Mouse (Mus musculus): ENCODE data around the gene Spats2l.

- no peak for TF ChIP-seq GABPA (IDR thresholded peaks at IDR 0.05; ENCODE audit: insufficient replicate concordance, low read depth, low read length)
- TF ChIP-seq UBTF (IDR thresholded peaks at IDR 0.05; ENCODE audit: low read depth, low read length) = no peak
- TF ChIP-seq POLR2A (IDR thresholded peaks at IDR 0.05; ENCODE audit: low read depth, low read length) = no peak
- no peak for TF ChIP-seq CTCF (conservative IDR thresholded peaks at IDR 0.05 in 1 of 2, IDR thresholded peaks at IDR 0.05 in 1 of 2; ENCODE audit: low read depth in 2 of 2, low read length in 2 of 2)
- no peak for TF ChIP-seq ZKSCAN1 (IDR thresholded peaks at IDR 0.05; ENCODE audit: borderline replicate concordance, low read depth, low read length)
- TF ChIP-seq MEF2A (IDR thresholded peaks at IDR 0.05; ENCODE audit: borderline replicate concordance, low read depth, low read length) = no peak
- TF ChIP-seq CHD2 (IDR thresholded peaks at IDR 0.05; ENCODE audit: low read length) = no peak
- TF ChIP-seq MAX (IDR thresholded peaks at IDR 0.05; ENCODE audit: low read length) = no peak
These were observed 167.1 kb downstream of the Spats2l start for GRCm38 (mm10) chr1:57941095-57941494.

Data from CH12.LX (cell line).